Mouse (Mus musculus) neural tube, postnatal 0 days (tissue): ENCODE measurements around the gene Adtrp. TPM values are rescaled to one million over a fixed set of nuclear protein-coding genes. Genes with fewer than 3 reads are reported as not detected.

Source experiments
- polyA plus RNA-seq: library from polyadenylated mRNA; unstranded; fragments of >200 nt; fragmentation: Nextera tagmentation; extraction: Ambion mirVana; gene quantifications from 2 replicates; pipeline ENCODE4 v1.2.1, GENCODE M21; 2015

Adtrp gene
- polyA plus RNA-seq, result 0.48 and 0.67 TPM in 2 replicates

GRCm38 (mm10) chr13:41847516-41848126 lies at the start of gene Adtrp:
Gene Adtrp, minus strand, starts transcription at chr13:41847684.

Other genes starting within 250 kb of the Adtrp start
- 32.0 and 34.7 TPM in 2 replicates for gene Tmem170b, start 241.8 kb downstream of the Adtrp start, polyA plus RNA-seq
- gene Hivep1, start 204.3 kb upstream of the Adtrp start, polyA plus RNA-seq, result 19.5 and 23.7 TPM in 2 replicates